Mouse (Mus musculus) hindbrain, embryonic 16.5 days (tissue): ENCODE measurements around the gene Vps54. TPM values are rescaled to one million over a fixed set of nuclear protein-coding genes. Genes with fewer than 3 reads are reported as not detected.

Experiments
- ATAC-seq: fragments of 200-750 bp; cut with Nextera tagmentation; 2 replicates; pipeline ENCODE4 v1.8.0; 2017; ENCODE audit warnings: moderate TSS enrichment, moderate library complexity
- H3K27ac ChIP-seq: fragments of 300-500 bp; sonication (generic); 2 replicates; pipeline ENCODE4 v1.5.1; 2014; ENCODE audit warnings: low read depth, mild to moderate bottlenecking, control low read depth, low read length, moderate library complexity
- H3K27me3 ChIP-seq: fragments of 300-500 bp; sonication (generic); replicated peaks from 2 replicates; pipeline ENCODE4 v1.6.1; 2014; ENCODE audit warnings: low read length; ENCODE audit not compliant: control insufficient read depth, insufficient read depth
- H3K36me3 ChIP-seq: fragments of 300-500 bp; sonication (generic); 2 replicates; pipeline ENCODE4 v1.6.1; 2014; ENCODE audit warnings: mild to moderate bottlenecking, low read length, moderate library complexity, mixed read lengths; ENCODE audit not compliant: control insufficient read depth, insufficient read depth
- H3K4me1 ChIP-seq: fragments of 300-500 bp; sonication (generic); 2 replicates; pipeline ENCODE4 v1.6.1; 2014; ENCODE audit warnings: low read depth, low read length; ENCODE audit not compliant: control insufficient read depth, insufficient read depth
- H3K4me2 ChIP-seq: fragments of 300-500 bp; sonication (generic); 2 replicates; pipeline ENCODE4 v1.6.1; 2014; ENCODE audit warnings: mild to moderate bottlenecking, low read length, control low read depth, moderate library complexity
- H3K4me3 ChIP-seq: fragments of 300-500 bp; sonication (generic); 2 replicates; pipeline ENCODE4 v1.5.1; 2014; ENCODE audit warnings: mild to moderate bottlenecking, low read length, control low read depth, moderate library complexity
- H3K9ac ChIP-seq: fragments of 300-500 bp; sonication (generic); 2 replicates; pipeline ENCODE4 v1.6.1; 2014; ENCODE audit warnings: low read depth, mild to moderate bottlenecking, control low read depth, low read length, moderate library complexity
- H3K9me3 ChIP-seq: fragments of 300-500 bp; sonication (generic); 2 replicates; pipeline ENCODE4 v1.6.1; 2014; ENCODE audit warnings: mild to moderate bottlenecking, low read length, moderate library complexity; ENCODE audit not compliant: control insufficient read depth
- WGBS: fragments of 180-500 bp; shearing (Covaris S2); extraction: QIAGEN DNeasy Blood & Tissue Kit; methylation state at CpG from one replicate; pipeline ENCODE4 v1.1.7; 2014; 5-methylcytosine and 5-hydroxymethylcytosine counted together
- microRNA counts: library from miRNA; unstranded; fragments of <30 nt; microRNA quantifications from one replicate; lab custom pipeline; 2016
- microRNA-seq: library from miRNA; unstranded; fragments of <30 nt; microRNA quantifications from one replicate; pipeline ENCODE4, GENCODE M21; 2017
- polyA plus RNA-seq: library from polyadenylated mRNA; unstranded; fragments of >200 nt; fragmentation: Nextera tagmentation; extraction: Ambion mirVana; gene quantifications from 2 replicates; pipeline ENCODE4 v1.2.1, GENCODE M21; 2015

Gene Vps54
- polyA plus RNA-seq, 1 experiment from 2014 or later, result 7.4 TPM

DNA sequence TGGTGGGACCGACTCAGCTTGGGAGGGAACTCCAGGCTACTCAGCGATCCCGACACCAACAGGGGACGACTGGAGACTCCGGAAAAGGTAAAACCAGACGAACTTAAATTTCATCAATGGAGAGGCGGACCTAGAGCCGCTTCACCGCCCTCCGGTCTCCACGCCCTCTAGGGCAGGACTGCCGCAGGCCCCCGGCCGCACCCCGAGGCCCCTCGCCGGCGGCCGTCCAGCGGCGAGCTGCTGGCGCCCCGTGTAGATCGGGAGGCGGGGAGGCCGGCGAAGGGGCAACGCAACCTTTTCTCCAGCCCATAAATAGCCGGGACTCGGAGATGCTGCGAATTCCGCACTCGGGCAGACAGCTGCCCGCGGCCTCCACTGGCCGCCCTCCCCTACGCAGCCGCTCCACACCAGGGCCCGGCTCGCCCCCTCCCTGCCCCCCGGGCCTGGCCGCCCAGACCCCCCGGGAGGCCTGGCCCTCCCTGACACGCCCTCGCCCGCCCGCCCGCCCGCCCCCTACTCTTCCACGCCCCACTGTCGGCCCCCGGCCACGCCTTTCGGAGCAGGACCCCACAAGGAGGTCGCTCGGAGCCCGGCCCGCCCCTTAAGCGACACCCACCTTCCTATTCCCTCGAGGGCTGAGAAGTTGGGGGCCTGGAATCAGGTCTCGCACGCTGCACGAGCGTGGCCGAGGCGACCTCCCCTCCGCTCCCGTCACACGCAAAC lies 131.5 kb downstream of the Vps54 start:
- WGBS, result under 1% methylated on average over 59 of the region's 69 CpGs

More for the DNA sequence above, 131.5 kb downstream of the Vps54 start:
- Histone ChIP-seq H3K27ac (peak overlapping the region; percentile 81), H3K4me2 (peak overlapping the region; percentile 80), H3K36me3 (no peaks in the 10 kb centered on the region), H3K9ac (peak overlapping the region; percentile 81), H3K4me3 (peak overlapping the region; percentile 85), H3K27me3 (no peaks in the 10 kb centered on the region), H3K4me1 (peaks cover 21% of the 10 kb centered on the region), H3K9me3 (no peaks in the 10 kb centered on the region)
- ATAC-seq, result peak; percentile 92

MicroRNA genes within 50 kb of the gene (microRNA counts, 519-probe panel; counts per million panel counts)
- microRNA mmu-miR-1933-3p (lab: Ali Mortazavi, UCI) (1,552 counts per million, percentile 15 among the panel's probes with 10 or more counts), microRNA mmu-miR-1933-5p (lab: Ali Mortazavi, UCI) (1,381 counts per million, percentile 10 among the panel's probes with 10 or more counts)

Small RNA genes lying within 50 kb of the gene (microRNA-seq; reads per million reads assigned to microRNA genes)
- not detected for gene Mir1933

Other genes starting within 250 kb of the Vps54 start
- gene Peli1, start 148.0 kb upstream of the Vps54 start, polyA plus RNA-seq, result 51.8 and 55.7 TPM in 2 replicates
- gene Ugp2, start 131.9 kb downstream of the Vps54 start, polyA plus RNA-seq, result 76.2 and 76.3 TPM in 2 replicates